Mouse (Mus musculus): ENCODE results near the gene Hist1h4h. TPM values are rescaled to one million over a fixed set of nuclear protein-coding genes. Genes with fewer than 3 reads are reported as not detected.

The Hist1h4h gene
- total and polyA plus RNA-seq, 3 experiments: 9.9 to 5,753 TPM; not detected in 1

DNA sequence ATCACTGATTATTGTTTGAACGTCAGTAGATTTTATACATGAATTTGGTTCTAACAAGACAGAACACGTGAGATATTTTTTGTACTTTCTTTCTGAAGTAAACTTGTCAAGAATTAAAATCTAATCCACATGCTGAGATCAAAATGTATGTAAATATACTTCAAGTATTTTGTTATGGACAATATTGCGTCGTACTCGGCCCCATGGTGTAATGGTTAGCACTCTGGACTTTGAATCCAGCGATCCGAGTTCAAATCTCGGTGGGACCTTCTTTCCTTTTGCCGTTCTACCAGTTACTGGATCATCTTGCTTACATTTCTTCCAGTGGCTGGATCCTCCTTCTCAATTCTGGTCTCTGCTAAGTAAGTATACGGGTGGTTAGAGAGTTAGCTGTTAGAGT lies 11.4 kb upstream of the Hist1h4h start:
- Histone ChIP-seq H3K27me3 (ENCODE audit: control insufficient read depth in 1 of 2, insufficient read depth in 2 of 2, low read length in 2 of 2) (no peaks in the 10 kb centered on the region), H3K36me3 (ENCODE audit: control insufficient read depth in 1 of 2, insufficient read depth in 2 of 2, low read length in 2 of 2) (peaks cover 0 to 23% of the 10 kb centered on the region in 2 experiments; a peak in 2 of 4 replicates), H3K9ac (ENCODE audit: control insufficient read depth, low read depth, low read length, poor library complexity, severe bottlenecking) (peak overlapping the region; percentile 9), H3K79me2 (ENCODE audit: control insufficient read depth, insufficient read depth, low read length, poor library complexity) (no peaks in the 10 kb centered on the region), H3K9me3 (replicated peaks; ENCODE audit: insufficient read depth, low read length) (no peaks in the 10 kb centered on the region), H3K4me3 (ENCODE audit: control insufficient read depth in 1 of 2, insufficient read depth in 1 of 2, low read depth in 2 of 2, low read length in 2 of 2) (peak overlapping the region; percentile 25 to 52), H3K27ac (ENCODE audit: control insufficient read depth, low read depth, low read length) (no peak overlapping the region), H3K4me1 (ENCODE audit: control insufficient read depth in 1 of 2, insufficient read depth in 2 of 2, low read length in 2 of 2) (peaks cover 2 to 12% of the 10 kb centered on the region in 2 experiments)
- DNase-seq (ENCODE audit: low read depth, low spot score): peak; percentile 87
- TF ChIP-seq TBP (IDR thresholded peaks at IDR 0.05; ENCODE audit: low read depth, low read length) (peak; percentile 99), CTCF (IDR thresholded peaks at IDR 0.05 in 2 of 3, conservative IDR thresholded peaks at IDR 0.05 in 1 of 3; ENCODE audit: control insufficient read depth in 1 of 3, insufficient read depth in 1 of 3, low read depth in 2 of 3, low read length in 3 of 3, poor library complexity in 1 of 3, severe bottlenecking in 1 of 3) (no peak), ZC3H11A (IDR thresholded peaks at IDR 0.05; ENCODE audit: low read depth, low read length) (no peak), SMC3 (IDR thresholded peaks at IDR 0.05; ENCODE audit: low read depth, low read length) (no peak), ZKSCAN1 (IDR thresholded peaks at IDR 0.05; ENCODE audit: low read depth, low read length) (no peak), MXI1 (IDR thresholded peaks at IDR 0.05; ENCODE audit: low read depth, low read length) (no peak), GATA1 (IDR thresholded peaks at IDR 0.05; ENCODE audit: low read depth, low read length) (peak; percentile 49; the same call in 1 of the 2 replicates)

DNA sequence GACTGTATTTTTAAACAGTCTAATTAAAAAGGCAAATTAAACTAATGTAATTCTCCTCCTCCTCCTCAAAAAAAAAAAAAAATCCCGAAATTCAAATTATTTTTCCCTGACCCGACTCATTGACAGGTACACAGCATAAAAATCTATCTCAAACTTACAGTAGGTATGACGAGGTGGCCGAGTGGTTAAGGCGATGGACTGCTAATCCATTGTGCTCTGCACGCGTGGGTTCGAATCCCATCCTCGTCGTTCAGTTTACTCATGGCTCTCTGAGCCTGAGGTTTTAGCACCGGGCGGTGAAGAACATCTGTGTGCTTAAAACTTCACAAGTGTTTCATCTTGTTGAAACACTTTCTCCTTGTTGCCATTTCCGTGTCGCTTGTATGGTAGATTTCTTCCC lies 9.1 kb upstream of the Hist1h4h start:
- H3K4me3 ChIP-seq (ENCODE audit: control insufficient read depth in 1 of 2, insufficient read depth in 1 of 2, low read depth in 2 of 2, low read length in 2 of 2): peak overlapping the region; percentile 36 to 40; a peak in 3 of 4 replicates
- H3K79me2 ChIP-seq (ENCODE audit: control insufficient read depth, insufficient read depth, low read length, poor library complexity): no peaks in the 10 kb centered on the region
- peaks cover 6 to 7% of the 10 kb centered on the region in 2 experiments for H3K4me1 ChIP-seq (ENCODE audit: control insufficient read depth in 1 of 2, insufficient read depth in 2 of 2, low read length in 2 of 2)
- H3K36me3 ChIP-seq (ENCODE audit: control insufficient read depth in 1 of 2, insufficient read depth in 2 of 2, low read length in 2 of 2): peaks cover 0 to 22% of the 10 kb centered on the region in 2 experiments; a peak in 2 of 4 replicates
- peak; percentile 100 for TF ChIP-seq TBP (IDR thresholded peaks at IDR 0.05; ENCODE audit: low read depth, low read length)
- TF ChIP-seq GATA1 (IDR thresholded peaks at IDR 0.05; ENCODE audit: low read depth, low read length): peak; percentile 35; the same call in 1 of the 2 replicates
- no peak for TF ChIP-seq RCOR1 (IDR thresholded peaks at IDR 0.05; ENCODE audit: low read depth, low read length)
- no peaks in the 10 kb centered on the region for H3K27me3 ChIP-seq (ENCODE audit: control insufficient read depth in 1 of 2, insufficient read depth in 2 of 2, low read length in 2 of 2)
- H3K9me3 ChIP-seq (replicated peaks; ENCODE audit: insufficient read depth, low read length): no peaks in the 10 kb centered on the region
- peak; percentile 91 for DNase-seq (ENCODE audit: low read depth, low spot score)
- no peak overlapping the region for H3K9ac ChIP-seq (ENCODE audit: control insufficient read depth, low read depth, low read length, poor library complexity, severe bottlenecking)
- H3K27ac ChIP-seq (ENCODE audit: control insufficient read depth, low read depth, low read length): no peak overlapping the region

DNA sequence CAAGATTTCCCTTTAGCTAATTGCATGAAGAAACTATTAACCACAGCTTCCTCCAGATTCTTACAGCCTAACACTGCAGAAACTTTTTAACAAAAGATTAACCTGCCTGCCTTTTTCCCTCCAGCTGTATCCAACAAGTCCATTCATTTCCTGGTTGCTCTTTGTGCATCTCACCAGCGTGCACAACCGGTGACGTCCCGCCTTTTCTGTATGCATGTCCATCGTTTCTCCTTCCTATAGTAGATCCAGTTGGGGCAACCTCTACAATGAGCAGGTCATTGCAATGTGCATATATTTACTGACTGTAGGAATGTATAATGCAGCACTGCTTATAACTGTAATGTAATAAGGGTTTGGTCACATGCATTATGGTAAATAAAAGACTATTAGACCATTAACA lies 6.9 kb upstream of the Hist1h4h start:
- Histone ChIP-seq H3K4me1 (ENCODE audit: control insufficient read depth in 1 of 2, insufficient read depth in 2 of 2, low read length in 2 of 2) (peaks cover 6 to 13% of the 10 kb centered on the region in 2 experiments), H3K27me3 (ENCODE audit: control insufficient read depth in 1 of 2, insufficient read depth in 2 of 2, low read length in 2 of 2) (no peaks in the 10 kb centered on the region), H3K79me2 (ENCODE audit: control insufficient read depth, insufficient read depth, low read length, poor library complexity) (no peaks in the 10 kb centered on the region), H3K27ac (ENCODE audit: control insufficient read depth, low read depth, low read length) (no peak overlapping the region), H3K9me3 (replicated peaks; ENCODE audit: insufficient read depth, low read length) (no peaks in the 10 kb centered on the region), H3K36me3 (ENCODE audit: control insufficient read depth in 1 of 2, insufficient read depth in 2 of 2, low read length in 2 of 2) (peaks cover 0 to 28% of the 10 kb centered on the region in 2 experiments; a peak in 2 of 4 replicates), H3K9ac (ENCODE audit: control insufficient read depth, low read depth, low read length, poor library complexity, severe bottlenecking) (no peak overlapping the region), H3K4me3 (ENCODE audit: control insufficient read depth in 1 of 2, insufficient read depth in 1 of 2, low read depth in 2 of 2, low read length in 2 of 2) (peak overlapping the region in 1 of 2 experiments; percentile 33; a peak in 3 of 4 replicates)
- peak; percentile 57 for DNase-seq (ENCODE audit: low read depth, low spot score)
- TF ChIP-seq POLR2AphosphoS2 (IDR thresholded peaks at IDR 0.05; ENCODE audit: low read length) (no peak), TBP (IDR thresholded peaks at IDR 0.05; ENCODE audit: low read depth, low read length) (no peak), ZNF384 (IDR thresholded peaks at IDR 0.05; ENCODE audit: low read depth, low read length) (no peak), RCOR1 (IDR thresholded peaks at IDR 0.05; ENCODE audit: low read depth, low read length) (no peak), KAT2A (conservative IDR thresholded peaks at IDR 0.05; ENCODE audit: low read depth, low read length) (no peak), CHD1 (IDR thresholded peaks at IDR 0.05; ENCODE audit: low read depth, low read length) (no peak), GABPA (IDR thresholded peaks at IDR 0.05; ENCODE audit: low read depth, low read length) (no peak), CHD2 (IDR thresholded peaks at IDR 0.05; ENCODE audit: low read length) (no peak), MYB (IDR thresholded peaks at IDR 0.05; ENCODE audit: low read depth, low read length) (no peak), MYC (IDR thresholded peaks at IDR 0.05; ENCODE audit: low read depth, low read length) (no peak), POLR2A (IDR thresholded peaks at IDR 0.05; ENCODE audit: control insufficient read depth in 1 of 2, insufficient read depth in 1 of 2, low read depth in 1 of 2, low read length in 2 of 2, poor library complexity in 1 of 2) (no peak), SMC3 (IDR thresholded peaks at IDR 0.05; ENCODE audit: low read depth, low read length) (no peak), SIN3A (IDR thresholded peaks at IDR 0.05; ENCODE audit: low read length) (no peak)
